Mouse (Mus musculus) Patski (cell line): ENCODE measurements around the gene Pacsin2. TPM values are rescaled to one million over a fixed set of nuclear protein-coding genes. Genes with fewer than 3 reads are reported as not detected.
A peak's percentile ranks its signal among the peaks of the same experiment; 100 is the strongest.
"Not testable (repeated sequence)": the region's sequence is repeated elsewhere in the genome, so short reads cannot be mapped to it uniquely, and the experiment has no call there.

Experiments used
- ATAC-seq: fragments of 100-300 bp; one replicate; pipeline ENCODE4 v1.8.0; 2021
- CTCF ChIA-PET: fragments of 350-600 bp; sonication (Branson Sonifier 250); formaldehyde crosslinking; loops from one replicate; lab custom pipeline; 2022; ENCODE audit warnings: inconsistent platforms; lab: Charles Lee
- POLR2A ChIA-PET: fragments of 350-600 bp; sonication (Branson Sonifier 250); formaldehyde crosslinking; loops from one replicate; lab custom pipeline; 2022; ENCODE audit warnings: antibody characterized with exemption, inconsistent platforms; lab: Charles Lee
- DNase-seq: peaks from one replicate; pipeline ENCODE4 v3.0.0-alpha.2; 2011; ENCODE audit warnings: low read depth, low spot score
- H3K27me3 ChIP-seq: fragments of 371-371 bp; one replicate; pipeline ENCODE4 v1.5.1; 2021
- CTCF ChIP-seq: fragments of 100-300 bp; IDR thresholded peaks from one replicate; pipeline ENCODE4 v1.5.1; 2021
- in situ Hi-C: fragments of 300-500 bp; cut with MboI; formaldehyde crosslinking; loops from 3 replicates; pipeline ENCODE4 v1.11.1; 2018; ENCODE audit warnings: low pct_unique_long_range_greater_than_20kb, mixed read lengths
- polyA plus RNA-seq: library from polyadenylated mRNA; unstranded; gene quantifications from one replicate; pipeline ENCODE4 v1.2.3, GENCODE M21; 2021

Gene Pacsin2
- polyA plus RNA-seq, 1 experiment from 2014 or later = 126 TPM

GRCm38 (mm10) chr15:83403016-83403415 is 61.4 kb downstream of the Pacsin2 start:
- DNase-seq (no peak), ATAC-seq (no peak)
- ChIA-PET CTCF (interaction anchor here (1.1 kb wide), 1 partner anchor 84 kb away, joined by 3 read pairs; no protein-coding TSS in a partner anchor), POLR2A (no interaction called here)
- in situ Hi-C loops = no loop called here
- TF ChIP-seq CTCF = no peak
- no peaks in the 10 kb centered on the region for H3K27me3 ChIP-seq

DNA sequence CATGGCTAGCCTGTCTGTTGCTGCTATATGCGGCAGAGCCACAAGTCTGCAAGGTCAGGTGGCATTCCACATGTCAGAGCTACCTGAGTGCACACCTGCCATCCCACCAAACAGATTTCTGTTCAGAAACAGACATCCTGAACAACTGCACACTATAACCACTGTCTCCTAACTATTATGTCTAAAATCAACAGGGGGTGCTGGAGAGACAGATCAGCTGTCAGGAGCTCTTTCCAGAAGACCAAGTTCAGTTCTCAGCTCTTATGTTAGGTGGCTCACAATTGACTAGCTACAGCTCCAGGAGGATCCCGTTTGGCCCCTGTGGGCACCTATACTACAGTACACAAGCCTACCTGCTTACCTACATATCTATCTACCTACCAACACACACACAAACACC is 71.7 kb downstream of the Pacsin2 start:
- in situ Hi-C loops = loop anchor here (25.0 kb wide), 2 partner anchors 95 to 370 kb away; no protein-coding TSS in a partner anchor
- ChIA-PET CTCF (interaction anchor here (1.0 to 1.7 kb wide), 3 partner anchors 9 to 17 kb away, joined by 4 to 10 read pairs (median 4); no protein-coding TSS in a partner anchor), POLR2A (no interaction called here)
- ATAC-seq (peak; percentile 4), DNase-seq (no peak)
- no peak for TF ChIP-seq CTCF
- no peaks in the 10 kb centered on the region for H3K27me3 ChIP-seq

DNA sequence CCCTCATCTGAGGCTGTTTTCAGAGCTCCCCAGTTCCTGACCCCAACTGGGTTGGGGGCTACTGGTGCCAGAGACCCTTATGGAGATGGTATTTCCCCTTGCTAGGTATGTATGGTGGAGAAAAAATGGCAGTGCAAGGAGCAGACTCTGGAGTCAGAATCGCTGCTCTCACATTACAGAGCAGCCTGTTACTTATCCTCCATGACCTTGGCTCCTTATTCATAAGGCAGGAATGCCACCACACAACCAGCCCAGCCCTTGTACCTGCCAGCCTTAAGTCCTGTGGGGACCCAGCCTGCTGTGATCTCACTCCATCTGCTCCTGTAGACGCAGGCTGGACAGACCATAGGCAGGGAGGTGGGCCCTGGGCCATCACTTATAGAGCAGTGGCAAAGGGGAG is 76.5 kb downstream of the Pacsin2 start:
- in situ Hi-C loops = loop anchor here (25.0 kb wide), 2 partner anchors 99 to 374 kb away; no protein-coding TSS in a partner anchor
- ChIA-PET POLR2A (no interaction called here), CTCF (interaction anchor here (4.9 kb wide), 1 partner anchor 13 kb away, joined by 19 read pairs; no protein-coding TSS in a partner anchor)
- H3K27me3 ChIP-seq = no peaks in the 10 kb centered on the region
- no peak for DNase-seq
- ATAC-seq = no peak
- no peak for TF ChIP-seq CTCF

DNA sequence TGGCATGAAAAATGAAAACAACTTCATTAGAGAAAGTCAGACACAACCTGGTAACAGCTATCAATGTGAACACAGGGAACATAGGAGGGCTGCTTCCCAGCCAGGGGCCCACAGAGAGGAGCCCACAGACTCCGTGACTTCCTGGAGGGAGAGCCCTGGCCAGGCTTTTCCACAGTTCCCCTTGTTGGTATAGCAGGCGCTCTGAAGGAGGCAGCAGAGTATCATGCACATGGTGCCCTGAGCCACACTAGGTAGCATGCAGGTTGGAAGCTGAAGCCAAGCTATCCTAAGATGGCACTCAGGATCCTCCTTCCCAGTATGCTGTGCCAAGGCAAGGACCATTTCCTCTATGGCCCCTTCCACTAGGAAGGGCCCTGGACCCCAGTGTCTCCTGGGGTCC is 80.8 kb downstream of the Pacsin2 start:
- in situ Hi-C loops = loop anchor here (25.0 kb wide), 2 partner anchors 104 to 379 kb away; no protein-coding TSS in a partner anchor
- POLR2A ChIA-PET = no interaction called here
- no peak for DNase-seq

DNA sequence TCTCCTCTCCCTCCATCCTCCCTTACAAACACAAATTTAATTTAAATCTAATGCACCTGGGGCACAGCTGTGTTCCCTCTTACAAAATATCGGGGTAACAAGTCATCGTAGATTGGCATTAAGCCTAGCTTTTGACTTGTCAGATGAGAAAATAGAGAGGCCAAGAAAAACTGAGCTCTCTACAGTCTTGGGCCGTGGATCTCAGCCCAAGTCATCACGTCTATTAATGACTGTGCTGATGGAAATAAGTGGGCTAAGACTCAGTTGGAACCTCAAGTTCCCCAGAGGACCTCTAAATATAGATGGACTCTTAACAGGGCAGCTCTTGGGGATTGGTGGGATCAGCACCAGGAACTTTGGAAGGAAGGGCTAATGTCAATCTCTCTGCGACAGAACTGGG is 81.3 kb downstream of the Pacsin2 start:
- DNase-seq = no peak
- no peak for ATAC-seq
- H3K27me3 ChIP-seq = no peaks in the 10 kb centered on the region
- in situ Hi-C loops = loop anchor here (25.0 kb wide), 2 partner anchors 104 to 379 kb away; no protein-coding TSS in a partner anchor
- TF ChIP-seq CTCF = no peak
- ChIA-PET CTCF (interaction anchor here (1.4 kb wide), 1 partner anchor 11 kb away, joined by 5 read pairs; no protein-coding TSS in a partner anchor), POLR2A (no interaction called here)

More for the DNA sequence above, 80.8 kb downstream of the Pacsin2 start:
- CTCF ChIA-PET = interaction anchor here (0.9 to 1.4 kb wide), 2 partner anchors 9 to 11 kb away, joined by 4 to 5 read pairs; no protein-coding TSS in a partner anchor
- TF ChIP-seq CTCF = no peak
- no peak for ATAC-seq
- no peaks in the 10 kb centered on the region for H3K27me3 ChIP-seq

- POLR2A ChIA-PET = no interaction called here
- DNase-seq (no peak), ATAC-seq (no peak)
- TF ChIP-seq CTCF = no peak
- CTCF ChIA-PET = interaction anchor here (1.3 to 1.4 kb wide), 2 partner anchors 10 to 12 kb away, joined by 4 to 5 read pairs; no protein-coding TSS in a partner anchor
- no peaks in the 10 kb centered on the region for H3K27me3 ChIP-seq
- in situ Hi-C loops = loop anchor here (25.0 kb wide), 2 partner anchors 105 to 380 kb away; no protein-coding TSS in a partner anchor
Measured at GRCm38 (mm10) chr15:83382467-83382866, 81.9 kb downstream of the Pacsin2 start.

GRCm38 (mm10) chr15:83377153-83377552 is 87.3 kb downstream of the Pacsin2 start:
- DNase-seq (no peak), ATAC-seq (no peak)
- no peak for TF ChIP-seq CTCF
- in situ Hi-C loops = loop anchor here (25.0 kb wide), 2 partner anchors 110 to 385 kb away; no protein-coding TSS in a partner anchor
- CTCF ChIA-PET = interaction anchor here (1.5 kb wide), 1 partner anchor 169 kb away, joined by 3 read pairs; no protein-coding TSS in a partner anchor
- POLR2A ChIA-PET = no interaction called here
- no peaks in the 10 kb centered on the region for H3K27me3 ChIP-seq

- no peaks in the 10 kb centered on the region for H3K27me3 ChIP-seq
- DNase-seq = no peak
- in situ Hi-C loops = loop anchor here (25.0 kb wide), 2 partner anchors 112 to 387 kb away; no protein-coding TSS in a partner anchor
- ATAC-seq = peak; percentile 40
- POLR2A ChIA-PET = interaction anchor here (1.5 kb wide), 1 partner anchor 33 kb away, joined by 3 read pairs; no protein-coding TSS in a partner anchor
- CTCF ChIA-PET = interaction anchor here (0.7 to 3.0 kb wide), 11 partner anchors 11 to 166 kb away, joined by 3 to 19 read pairs (median 4); no protein-coding TSS in a partner anchor
- TF ChIP-seq CTCF = no peak
Measured at GRCm38 (mm10) chr15:83375136-83375535, 89.3 kb downstream of the Pacsin2 start.

GRCm38 (mm10) chr15:83374076-83374475 is 90.3 kb downstream of the Pacsin2 start:
- TF ChIP-seq CTCF = no peak
- ChIA-PET CTCF (interaction anchor here (1.4 to 3.0 kb wide), 3 partner anchors 12 to 22 kb away, joined by 3 to 19 read pairs (median 4); no protein-coding TSS in a partner anchor), POLR2A (interaction anchor here (1.5 kb wide), 1 partner anchor 34 kb away, joined by 3 read pairs; no protein-coding TSS in a partner anchor)
- DNase-seq (no peak), ATAC-seq (no peak)
- in situ Hi-C loops = no loop called here
- H3K27me3 ChIP-seq = no peaks in the 10 kb centered on the region

GRCm38 (mm10) chr15:83368702-83369101 is 95.7 kb downstream of the Pacsin2 start:
- ATAC-seq, POLR2A ChIA-PET, DNase-seq, H3K27me3 ChIP-seq, CTCF ChIA-PET, in situ Hi-C loops: not testable (repeated sequence)
- peak; percentile 36 for TF ChIP-seq CTCF

- no peaks in the 10 kb centered on the region for H3K27me3 ChIP-seq
- POLR2A ChIA-PET = interaction anchor here (1.4 kb wide), 1 partner anchor 195 kb away, joined by 3 read pairs; no protein-coding TSS in a partner anchor
- DNase-seq (no peak), ATAC-seq (no peak)
- no peak for TF ChIP-seq CTCF
- in situ Hi-C loops = no loop called here
- CTCF ChIA-PET = no interaction called here
Measured at GRCm38 (mm10) chr15:83368261-83368660, 96.1 kb downstream of the Pacsin2 start.
